Mouse (Mus musculus) urinary bladder, postnatal 14 days (tissue): ENCODE results near the gene Fmo6.
A peak's percentile ranks its signal among the peaks of the same experiment; 100 is the strongest.

Source experiments
- DNase-seq: peaks from one replicate; pipeline ENCODE4 v3.0.0; 2021; ENCODE audit warnings: low spot score

The Fmo6 gene

GRCm38 (mm10) chr1:162937415-162937814 is at the start of gene Fmo6:
TSS of gene Fmo6 (minus strand) at chr1:162937515.
- DNase-seq: no peak

DNA sequence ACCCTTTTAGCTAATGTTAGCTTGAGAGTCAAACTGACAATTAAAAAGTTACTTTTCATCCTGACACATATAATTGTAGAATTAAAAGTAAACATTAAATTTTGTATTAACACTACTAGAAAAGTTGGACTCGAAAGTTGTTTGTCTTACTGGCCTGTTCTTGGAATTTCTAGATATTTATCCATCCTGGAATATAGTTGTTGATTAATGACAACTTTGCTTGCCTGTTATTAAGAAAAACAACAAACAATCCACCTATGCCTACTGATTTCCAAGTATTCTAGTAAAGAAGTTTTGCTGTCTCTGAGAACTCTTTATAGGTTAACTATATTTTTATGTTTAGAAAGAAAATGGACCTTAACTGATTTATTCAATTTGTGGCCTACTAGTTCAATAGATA is 49.5 kb upstream of the Fmo6 start:
- no peak for DNase-seq

- no peak for DNase-seq
Measured at GRCm38 (mm10) chr1:162986121-162986748, 48.9 kb upstream of the Fmo6 start.

- no peak for DNase-seq
Measured at GRCm38 (mm10) chr1:162984428-162984827, 47.1 kb upstream of the Fmo6 start, which contains the start of gene Fmo3. TSS of gene Fmo3 (minus strand) at chr1:162984528.

DNA sequence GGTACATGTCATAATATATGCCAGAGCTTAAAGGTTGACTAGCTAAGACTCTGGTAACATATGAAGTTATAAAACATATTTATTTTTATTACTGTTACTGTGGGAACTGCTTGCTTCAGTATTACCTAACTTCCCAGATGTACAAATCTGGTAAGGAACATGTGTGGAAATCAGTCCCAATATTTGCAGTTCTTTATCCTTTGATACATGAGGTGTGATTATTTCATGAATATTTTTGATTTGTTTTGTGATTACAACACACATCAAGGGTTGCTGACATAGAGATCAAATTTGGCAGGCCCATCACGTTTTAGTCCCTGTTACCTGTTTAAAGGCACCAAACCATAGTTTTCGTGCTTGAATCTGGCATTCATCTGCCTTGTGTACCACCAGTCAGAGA is 26.2 kb upstream of the Fmo6 start:
- DNase-seq: no peak

GRCm38 (mm10) chr1:162957422-162957821 is 20.1 kb upstream of the Fmo6 start:
- no peak for DNase-seq

DNA sequence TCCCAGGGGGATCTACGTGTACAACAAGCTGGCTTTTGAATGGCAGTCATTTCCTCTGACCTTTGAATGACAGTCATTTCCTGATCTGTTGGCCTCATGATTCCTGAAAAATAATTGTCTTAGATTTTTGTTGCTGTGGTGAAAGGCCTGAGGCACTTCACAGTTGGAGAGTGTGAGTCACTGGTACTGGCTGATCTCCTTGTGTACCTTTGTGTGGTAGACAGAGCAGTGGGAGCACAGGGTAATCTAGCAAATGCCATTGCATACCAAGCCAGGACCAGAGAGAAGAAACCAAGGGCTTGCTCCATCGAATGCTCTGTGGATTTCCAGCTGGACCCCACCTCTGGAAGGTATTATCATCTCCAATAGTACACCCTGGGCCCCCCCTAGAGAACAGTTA is 15.8 kb upstream of the Fmo6 start:
- peak; percentile 18 for DNase-seq

DNA sequence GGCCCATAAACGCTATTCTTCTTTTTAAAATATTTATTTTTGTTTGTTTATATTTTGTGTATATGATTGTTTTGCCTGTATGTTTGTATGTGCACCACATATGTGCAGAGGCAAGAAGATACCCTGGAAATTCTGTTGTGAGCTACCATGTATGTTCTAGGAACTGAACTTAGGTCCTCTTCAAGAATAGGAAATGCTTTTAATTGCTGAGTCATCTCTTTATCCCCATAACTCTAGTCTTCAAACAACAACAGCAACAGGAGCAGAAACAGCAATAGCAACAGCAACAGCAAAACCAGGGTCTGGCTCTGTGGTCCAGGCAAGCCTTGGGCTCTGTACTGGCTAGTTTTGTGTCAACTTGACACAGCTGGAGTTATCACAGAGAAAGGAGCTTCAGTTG is 12.4 kb upstream of the Fmo6 start:
- DNase-seq: no peak

DNA sequence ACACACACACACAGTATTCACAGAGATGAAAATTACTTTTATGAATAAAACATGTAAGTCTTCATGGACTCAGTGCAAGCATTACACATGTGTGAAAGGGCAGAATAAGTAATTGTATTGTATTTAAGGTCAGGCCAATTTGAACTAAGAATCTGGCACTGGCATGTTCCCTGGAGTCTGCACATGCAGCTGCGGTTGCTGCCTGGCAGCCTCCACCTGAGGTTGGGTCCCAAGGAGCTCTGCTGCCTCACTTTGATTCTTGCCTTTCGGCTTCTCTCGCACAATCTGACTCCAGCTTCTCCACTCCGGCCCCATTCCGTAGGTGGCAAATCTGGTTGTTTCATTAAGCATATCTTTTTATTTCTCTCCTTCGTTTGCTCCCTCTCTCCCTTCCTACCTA is 10.6 kb upstream of the Fmo6 start:
- DNase-seq: no peak

DNA sequence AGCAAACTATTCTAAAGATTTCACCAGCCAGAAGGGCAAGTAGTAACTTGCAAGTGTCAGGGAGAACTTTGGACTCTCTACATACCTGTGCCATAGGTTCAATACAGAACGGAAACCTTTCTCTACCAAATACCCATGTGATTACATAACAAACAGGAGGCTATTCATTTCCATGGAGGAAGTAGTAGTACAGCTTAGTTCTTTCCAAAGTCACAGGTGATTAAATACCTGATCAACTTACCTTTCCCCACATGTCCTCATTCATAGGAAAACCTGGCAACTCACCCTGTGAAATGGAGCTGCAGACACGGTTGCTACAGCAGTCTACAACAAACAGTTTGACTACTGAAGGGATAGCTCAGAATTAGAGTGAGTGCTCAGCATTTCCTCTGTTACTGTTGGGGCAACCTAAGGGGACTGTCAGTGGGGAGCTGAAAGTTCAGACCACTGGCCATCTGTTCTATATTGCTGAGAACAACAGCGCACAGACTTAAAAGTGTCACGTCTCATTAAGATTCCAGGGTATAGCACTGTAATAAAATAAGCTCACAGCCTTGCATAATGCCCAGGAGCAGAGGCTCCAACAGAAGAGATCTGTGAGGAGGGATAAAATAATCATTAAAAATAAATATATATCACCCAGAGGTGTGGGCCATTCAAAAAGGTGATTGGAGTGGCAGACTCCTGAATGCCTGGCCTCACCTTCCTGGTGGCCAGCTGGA is 9.7 kb upstream of the Fmo6 start:
- no peak for DNase-seq

DNA sequence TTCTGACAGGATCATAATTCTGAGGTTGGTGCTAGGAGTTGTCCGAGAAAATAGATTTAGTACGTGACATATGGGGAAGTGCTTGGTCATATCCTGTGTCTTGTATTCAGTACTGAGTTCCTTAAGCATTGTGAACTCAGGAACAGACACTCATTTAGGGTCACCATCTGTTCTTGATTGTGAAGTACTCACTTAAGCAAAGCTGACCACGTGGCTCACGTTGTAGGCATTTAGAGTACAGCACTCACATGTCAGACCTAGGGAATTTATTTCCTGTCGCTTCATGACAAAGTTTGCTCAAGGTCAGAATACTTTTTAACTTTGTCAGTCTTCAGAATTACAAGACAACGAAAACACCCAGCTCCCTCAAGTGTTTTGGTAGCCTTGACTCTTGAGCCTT is 6.4 kb upstream of the Fmo6 start:
- no peak for DNase-seq

DNA sequence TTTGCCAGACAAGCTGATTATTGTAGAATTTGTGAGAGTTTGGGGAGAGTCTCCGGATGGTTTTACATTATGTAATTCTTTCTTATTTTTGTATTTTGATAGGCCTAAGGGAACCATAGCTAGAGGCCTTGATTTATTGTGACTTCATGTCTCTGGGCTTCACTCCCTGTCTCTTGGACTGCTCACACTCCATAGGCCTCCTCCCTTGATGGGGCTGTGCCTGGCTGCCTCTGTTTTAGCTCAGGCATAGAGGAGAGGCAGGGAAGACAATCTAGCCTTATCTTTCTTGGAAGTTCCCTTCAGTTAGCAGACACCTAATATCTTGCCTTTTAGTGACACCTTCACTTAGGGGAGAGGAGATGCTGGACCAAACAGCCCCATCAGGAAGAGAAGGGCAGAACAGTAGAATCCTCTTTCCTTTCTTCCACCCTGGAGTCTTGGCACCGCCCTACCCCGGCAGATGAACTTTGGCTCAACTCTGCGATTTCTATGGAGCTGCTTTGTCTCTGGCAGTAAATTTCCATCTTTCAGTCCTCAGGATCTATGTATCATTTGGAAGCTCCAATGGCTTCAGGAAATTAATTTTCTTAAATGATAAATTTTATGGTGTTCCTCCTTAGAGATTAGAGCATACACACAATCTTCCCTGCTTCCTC is 1.5 kb upstream of the Fmo6 start:
- DNase-seq: peak; percentile 57

- no peak for DNase-seq
Measured at GRCm38 (mm10) chr1:162937970-162938695, 818 bp upstream of the Fmo6 start.

GRCm38 (mm10) chr1:162934374-162935012 is 2.8 kb downstream of the Fmo6 start:
- DNase-seq: no peak

DNA sequence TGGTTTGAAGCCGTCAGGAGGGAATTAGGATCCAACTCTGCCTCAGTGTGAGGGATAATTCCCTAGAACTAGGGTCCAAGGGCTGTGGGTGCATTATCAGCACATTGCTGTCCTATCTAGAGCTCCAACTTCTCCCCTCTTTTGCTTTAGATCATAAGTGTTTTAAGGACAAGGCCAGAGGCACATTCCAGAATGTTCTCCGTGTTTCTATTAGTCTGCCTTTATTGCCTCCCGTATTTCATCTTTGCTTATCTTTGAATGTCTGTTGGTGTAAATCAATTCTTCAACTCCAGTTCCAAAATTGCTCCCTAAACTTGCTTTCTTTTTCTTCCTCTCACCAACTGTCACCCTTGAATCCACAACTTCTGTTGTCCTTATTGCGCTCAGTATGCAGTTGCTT is 4.9 kb downstream of the Fmo6 start:
- DNase-seq: peak; percentile 26

DNA sequence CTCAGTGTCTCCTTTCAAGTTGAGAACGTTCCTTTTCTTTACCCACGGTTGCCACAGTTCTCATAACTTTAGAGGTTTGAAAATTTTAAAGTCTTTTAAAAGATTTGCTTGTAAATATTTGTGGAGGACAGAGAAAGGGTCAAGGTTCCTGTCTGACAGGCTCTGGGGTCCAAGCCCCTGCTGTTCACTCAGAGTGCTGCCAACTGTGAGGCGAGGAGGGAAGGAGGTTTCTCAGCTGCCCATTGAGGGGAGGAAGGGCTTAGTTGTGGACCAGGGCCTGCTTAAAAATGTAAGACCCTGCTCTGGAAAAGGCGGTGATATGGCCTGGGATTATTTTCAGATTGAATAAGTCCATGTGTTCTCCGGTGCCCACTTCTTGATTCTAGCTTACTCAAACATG is 5.4 kb downstream of the Fmo6 start:
- peak; percentile 19 for DNase-seq

DNA sequence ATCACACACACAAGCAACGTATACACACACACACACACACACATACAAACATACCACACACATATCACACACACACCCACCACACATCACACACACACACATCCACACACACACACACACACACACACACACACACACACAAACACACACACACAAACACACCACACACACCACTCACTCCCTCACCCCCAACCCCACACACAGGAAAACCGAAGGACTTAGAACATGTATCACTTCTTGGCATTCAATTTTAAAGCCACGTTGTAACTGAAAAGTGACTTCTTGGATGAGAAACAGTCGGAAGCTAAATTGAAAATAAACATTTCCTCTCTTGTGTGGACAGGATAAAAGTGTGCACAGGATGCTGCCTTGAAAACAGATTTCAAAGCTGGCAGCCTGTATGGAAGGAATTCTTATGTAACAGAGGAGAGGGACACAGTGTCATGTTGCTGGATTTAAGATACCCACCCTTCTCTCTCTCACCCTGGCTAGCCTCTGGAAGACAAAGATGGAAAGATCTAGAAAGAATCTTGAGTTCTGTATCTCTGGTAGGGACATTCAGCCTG is 5.9 kb downstream of the Fmo6 start:
- DNase-seq: no peak

GRCm38 (mm10) chr1:162930631-162931030 is 6.7 kb downstream of the Fmo6 start:
- no peak for DNase-seq

- no peak for DNase-seq
Measured at GRCm38 (mm10) chr1:162929146-162929545, 8.2 kb downstream of the Fmo6 start.

DNA sequence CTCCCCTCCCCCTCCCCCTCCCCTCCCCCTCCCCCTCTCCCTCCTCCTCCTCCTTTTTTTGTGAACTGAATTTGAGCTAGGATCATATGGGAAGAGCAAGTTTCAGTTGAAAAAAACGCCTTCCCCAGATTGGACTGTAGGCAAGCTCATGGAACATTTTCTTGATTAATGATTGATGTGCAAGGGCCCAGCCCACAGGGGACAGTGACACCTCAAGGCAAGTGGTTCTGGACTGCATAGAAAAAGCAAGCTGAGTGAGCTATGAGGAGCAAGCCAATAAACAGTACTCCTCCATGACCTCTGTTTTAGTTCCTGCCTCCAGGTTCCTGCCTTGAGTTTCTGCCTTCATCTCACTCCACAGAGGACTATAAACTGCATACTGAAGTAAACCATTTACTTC is 12.2 kb downstream of the Fmo6 start:
- DNase-seq: no peak

GRCm38 (mm10) chr1:162916661-162917060 is 20.7 kb downstream of the Fmo6 start:
- no peak for DNase-seq
